11 mouse cellular contexts compared by ENCODE assay signal in the genomic region with DNA sequence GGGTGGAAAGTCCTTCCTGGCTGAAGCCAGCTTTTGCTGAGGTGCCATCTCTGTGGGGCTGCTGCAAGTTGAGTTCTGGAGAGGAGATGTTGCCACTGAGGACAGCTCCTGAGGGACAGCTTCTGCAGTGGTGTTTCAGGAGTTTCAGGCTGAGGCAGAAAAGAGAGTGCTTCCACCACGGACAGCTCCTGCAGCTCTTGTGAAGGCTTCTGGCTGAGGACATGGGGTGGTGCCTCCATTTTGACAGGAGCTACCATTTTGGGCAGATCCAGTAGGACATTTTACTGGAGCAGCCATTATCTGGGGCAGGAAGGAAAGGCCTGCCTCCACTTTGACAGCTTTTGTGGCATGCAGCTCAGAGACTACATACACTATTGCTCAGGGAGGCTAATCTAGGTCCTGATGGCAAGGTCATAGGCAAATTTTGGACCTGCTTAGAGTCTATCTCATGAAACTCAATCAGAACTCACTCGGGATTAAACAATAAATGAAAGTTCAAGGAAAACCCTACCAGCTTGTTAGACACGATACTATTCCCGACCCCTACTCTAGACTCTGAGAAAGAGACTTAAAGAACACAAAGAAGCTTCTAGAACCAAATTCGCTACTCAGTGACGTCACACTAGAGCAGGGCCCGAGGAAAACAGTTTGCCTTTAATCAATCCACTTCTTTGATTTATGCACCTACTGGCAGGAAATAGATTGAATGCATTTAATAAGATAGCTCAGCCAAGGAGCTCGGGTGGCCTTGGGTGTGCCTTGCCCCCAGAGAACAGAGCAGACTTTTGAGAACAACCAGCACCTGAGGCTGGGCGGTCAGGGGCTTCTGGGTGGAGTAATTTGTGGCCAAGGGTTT.
DNase-seq lines count a peak whose midpoint lies in the region; ATAC-seq and TF ChIP-seq lines count a peak whose summit lies in the region.
"Had no signal": no experiment of that assay in that cellular context is flagged by ENCODE, and none has a peak within 500 bp of the region (broad histone marks: within the 10 kb centered on the region; RNA-seq: fewer than 3 reads in every experiment).

No protein-coding gene starts in this region.

- H3K4me2 ChIP-seq in forebrain, embryonic 15.5 days (replicated peaks), result peak overlapping the region; percentile 20
- H3K4me2 ChIP-seq in intestine, embryonic 15.5 days (replicated peaks), result no peak overlapping the region

- no peaks in the 10 kb centered on the region for H3K79me2 ChIP-seq in heart, adult 2 months (replicated peaks; ENCODE audit: control insufficient read depth, insufficient read depth, low read length)

- no peak overlapping the region for H3K9ac ChIP-seq in forebrain, embryonic 15.5 days (replicated peaks)
- H3K9ac ChIP-seq in intestine, embryonic 15.5 days, result no peak overlapping the region
- no peak overlapping the region for H3K9ac ChIP-seq in heart, adult 2 months (ENCODE audit: low read depth, low read length)

- no peaks in the 10 kb centered on the region for H3K9me3 ChIP-seq in forebrain, embryonic 15.5 days
- H3K9me3 ChIP-seq in midbrain, embryonic 10.5 days (replicated peaks), result no peaks in the 10 kb centered on the region
- H3K9me3 ChIP-seq in intestine, embryonic 15.5 days, result no peaks in the 10 kb centered on the region

- DNase-seq in testis, postnatal 10 days (ENCODE audit: low spot score), result no peak
- DNase-seq in midbrain, embryonic 10.5 days (ENCODE audit: low spot score), result peak; percentile 12
- no peak for DNase-seq in thymus, adult 18-20 months
- no peak for DNase-seq in heart, adult 2 months
- DNase-seq: adrenal gland, postnatal 36 days; gastrocnemius, postnatal 14 days had no signal

- no peaks in the 10 kb centered on the region for H3K36me3 ChIP-seq in testis, adult 2 months (ENCODE audit: control insufficient read depth, insufficient read depth, low read length)
- H3K36me3 ChIP-seq in forebrain, embryonic 15.5 days, result no peaks in the 10 kb centered on the region
- H3K36me3 ChIP-seq in midbrain, embryonic 10.5 days, result no peaks in the 10 kb centered on the region
- no peaks in the 10 kb centered on the region for H3K36me3 ChIP-seq in intestine, embryonic 15.5 days
- no peaks in the 10 kb centered on the region for H3K36me3 ChIP-seq in heart, adult 2 months (ENCODE audit: control insufficient read depth, insufficient read depth, low read length)

- intact Hi-C loops in heart, adult 2 months (cut with DNase I), result no loop called here

- no peak for TF ChIP-seq EP300 in heart, adult 2 months (IDR thresholded peaks at IDR 0.05; ENCODE audit: insufficient read depth, low read depth, low read length)

- no peak; the same call in 1 of the 2 replicates for ATAC-seq in forebrain, embryonic 15.5 days (replicated peaks)
- no peak for ATAC-seq in CD4-positive, CD25-positive, alpha-beta regulatory T cell, adult 4 months
- no peak for ATAC-seq in intestine, embryonic 15.5 days
- ATAC-seq: inflammation-experienced regulatory T-cells, adult 6 months had no signal

- H3K27me3 ChIP-seq in testis, adult 2 months (ENCODE audit: control insufficient read depth, insufficient read depth, low read length), result no peaks in the 10 kb centered on the region
- H3K27me3 ChIP-seq in forebrain, embryonic 15.5 days, result no peaks in the 10 kb centered on the region
- peaks cover 4% of the 10 kb centered on the region; the same call in 1 of the 2 replicates for H3K27me3 ChIP-seq in midbrain, embryonic 10.5 days (ENCODE audit: low read depth, poor library complexity, severe bottlenecking)
- H3K27me3 ChIP-seq in intestine, embryonic 15.5 days (replicated peaks), result no peaks in the 10 kb centered on the region
- H3K27me3 ChIP-seq in heart, adult 2 months (ENCODE audit: control insufficient read depth, insufficient read depth, low read length), result no peaks in the 10 kb centered on the region

- no peak for TF ChIP-seq POLR2A in testis, adult 2 months (IDR thresholded peaks at IDR 0.05; ENCODE audit: control insufficient read depth, low read depth, low read length)
- no peak for TF ChIP-seq POLR2A in heart, adult 2 months (IDR thresholded peaks at IDR 0.05; ENCODE audit: insufficient read depth, low read depth, low read length)

- TF ChIP-seq CTCF in testis, adult 2 months (IDR thresholded peaks at IDR 0.05; ENCODE audit: control insufficient read depth, insufficient read depth, insufficient replicate concordance, low read depth, low read length), result no peak
- TF ChIP-seq CTCF in heart, adult 2 months (IDR thresholded peaks at IDR 0.05), result no peak

- no peak overlapping the region for H3K27ac ChIP-seq in testis, adult 2 months (ENCODE audit: control insufficient read depth, insufficient read depth, low read depth, low read length)
- H3K27ac ChIP-seq in forebrain, embryonic 15.5 days (replicated peaks), result peak overlapping the region; percentile 71
- peak overlapping the region; percentile 74; the same call in 1 of the 2 replicates for H3K27ac ChIP-seq in midbrain, embryonic 10.5 days (replicated peaks)
- no peak overlapping the region for H3K27ac ChIP-seq in intestine, embryonic 15.5 days
- H3K27ac ChIP-seq in heart, adult 2 months, result no peak overlapping the region

- peaks cover 12% of the 10 kb centered on the region for H3K4me1 ChIP-seq in testis, adult 2 months (ENCODE audit: control insufficient read depth, insufficient read depth, low read length)
- peaks cover 16% of the 10 kb centered on the region for H3K4me1 ChIP-seq in forebrain, embryonic 15.5 days
- peaks cover 20% of the 10 kb centered on the region for H3K4me1 ChIP-seq in midbrain, embryonic 10.5 days
- H3K4me1 ChIP-seq in intestine, embryonic 15.5 days (replicated peaks), result no peaks in the 10 kb centered on the region
- no peaks in the 10 kb centered on the region for H3K4me1 ChIP-seq in heart, adult 2 months (ENCODE audit: control insufficient read depth, insufficient read depth, low read length)

- H3K4me3 ChIP-seq in testis, adult 2 months (ENCODE audit: control insufficient read depth, low read depth, low read length), result peak overlapping the region; percentile 88
- H3K4me3 ChIP-seq in forebrain, embryonic 15.5 days, result no peak overlapping the region
- H3K4me3 ChIP-seq in midbrain, embryonic 10.5 days, result peak overlapping the region; percentile 38; the same call in 1 of the 2 replicates
- no peak overlapping the region for H3K4me3 ChIP-seq in intestine, embryonic 15.5 days (replicated peaks)
- no peak overlapping the region for H3K4me3 ChIP-seq in heart, adult 2 months

- WGBS in forebrain, embryonic 15.5 days, result 25% methylated on average over 9 of the region's 9 CpGs
- 69% methylated on average over 9 of the region's 9 CpGs for WGBS in midbrain, embryonic 10.5 days
- 76% methylated on average over 9 of the region's 9 CpGs for WGBS in intestine, embryonic 15.5 days
- WGBS in heart, adult 2 months, result 70% methylated on average over 9 of the region's 9 CpGs

Comparison
In these comparisons a context has a peak if more than half of its experiments do, and no peak if none do; other contexts are left out.
1. H3K27ac ChIP-seq: peak in forebrain, embryonic 15.5 days (single experiment) and midbrain, embryonic 10.5 days (single experiment); none in testis, adult 2 months (single experiment), intestine, embryonic 15.5 days (single experiment) and heart, adult 2 months (single experiment).
2. H3K4me3 ChIP-seq: peak in testis, adult 2 months (single experiment) and midbrain, embryonic 10.5 days (single experiment); none in forebrain, embryonic 15.5 days (single experiment), intestine, embryonic 15.5 days (single experiment) and heart, adult 2 months (single experiment).